Mouse (Mus musculus) pancreas, adult 10 weeks (tissue): ENCODE data around the gene Arl6ip1. TPM values are rescaled to one million over a fixed set of nuclear protein-coding genes. Genes with fewer than 3 reads are reported as not detected.

ENCODE experiments used
- polyA plus RNA-seq: library from polyadenylated mRNA; stranded (reverse); fragments of 350-450 nt; fragmentation: Illumina TruSeq; extraction: RNeasy Lipid Tissue Mini Kit (QIAGEN cat#74804); gene quantifications from one replicate; pipeline ENCODE4 v1.2.3, GENCODE M21; 2015; ENCODE audit warnings: low read depth, low replicate concordance; ENCODE audit not compliant: insufficient read depth

Arl6ip1 gene
- polyA plus RNA-seq, result 23.6 TPM

GRCm38 (mm10) chr7:118129430-118130041, at the start of gene Arl6ip1:
TSS of gene Arl6ip1 (minus strand) at chr7:118129662.

GRCm38 (mm10) chr7:118115877-118116568, 13.4 kb downstream of the Arl6ip1 start, which contains the start of gene Rps15a:
TSS of gene Rps15a (minus strand) at chr7:118116188.

Other genes with a start within 250 kb of the Arl6ip1 start
- gene Rps15a, start 13.5 kb downstream of the Arl6ip1 start, polyA plus RNA-seq, result 377 TPM
- 10.9 TPM for gene Smg1, start 114.0 kb upstream of the Arl6ip1 start, polyA plus RNA-seq